Comparison of ENCODE assay signal across 20 mouse cellular contexts in genomic region chr2:20453506-20454206, GRCm38 (mm10).
DNase-seq lines count a peak whose midpoint lies in the region; ATAC-seq and TF ChIP-seq lines count a peak whose summit lies in the region.
"Had no signal": no experiment of that assay in that cellular context is flagged by ENCODE, and none has a peak within 500 bp of the region (broad histone marks: within the 10 kb centered on the region; RNA-seq: fewer than 3 reads in every experiment).

No protein-coding gene starts in this region.

- no peaks in the 10 kb centered on the region for H3K36me3 ChIP-seq in limb, embryonic 14.5 days (ENCODE audit: control insufficient read depth, insufficient read depth, low read length)
- H3K36me3 ChIP-seq in limb, embryonic 10.5 days: no peaks in the 10 kb centered on the region
- no peaks in the 10 kb centered on the region for H3K36me3 ChIP-seq in embryonic facial prominence, embryonic 14.5 days (ENCODE audit: control insufficient read depth, insufficient read depth, low read length)
- H3K36me3 ChIP-seq: forebrain, embryonic 15.5 days; liver, embryonic 13.5 days; midbrain, embryonic 13.5 days had no signal

- TF ChIP-seq POLR2A in limb, embryonic 14.5 days (IDR thresholded peaks at IDR 0.05; ENCODE audit: borderline replicate concordance, extremely low read depth, insufficient read depth, insufficient read length): no peak

- H3K27me3 ChIP-seq in limb, embryonic 14.5 days (ENCODE audit: control insufficient read depth, insufficient read depth, low read length): no peaks in the 10 kb centered on the region
- no peaks in the 10 kb centered on the region for H3K27me3 ChIP-seq in limb, embryonic 10.5 days (ENCODE audit: low read depth, poor library complexity, severe bottlenecking)
- no peaks in the 10 kb centered on the region for H3K27me3 ChIP-seq in embryonic facial prominence, embryonic 14.5 days (replicated peaks; ENCODE audit: control insufficient read depth, insufficient read depth, low read length)
- H3K27me3 ChIP-seq: forebrain, embryonic 15.5 days; liver, embryonic 13.5 days; midbrain, embryonic 13.5 days had no signal

- WGBS in limb, embryonic 14.5 days: 42% methylated on average over 3 of the region's 3 CpGs
- 50% methylated on average over 3 of the region's 3 CpGs for WGBS in limb, embryonic 10.5 days
- WGBS in embryonic facial prominence, embryonic 14.5 days: 30% methylated on average over 3 of the region's 3 CpGs

- peak; percentile 5 for DNase-seq in limb, embryonic 14.5 days (ENCODE audit: low spot score)
- no peak for DNase-seq in limb, embryonic 10.5 days (ENCODE audit: low spot score)
- DNase-seq in Muller cell, postnatal 12 days (ENCODE audit: inconsistent ontology term): peak; percentile 80
- DNase-seq in embryonic facial prominence, embryonic 14.5 days (ENCODE audit: low spot score): peak; percentile 48
- DNase-seq in kidney, postnatal 10 days: peak; percentile 74
- no peak for DNase-seq in heart, adult 11 months
- DNase-seq in adrenal gland, adult 18-20 months (ENCODE audit: low spot score in 2 of 2): no peak
- DNase-seq: cerebellum, adult 9-10 months; gastrocnemius, adult 2 months; heart, adult 18-20 months; heart, postnatal 4 days; liver, embryonic 13.5 days; retina, postnatal 1 day; right cerebral cortex, postnatal 4 days; thymus, adult 2 months had no signal

- no peaks in the 10 kb centered on the region for H3K9me3 ChIP-seq in limb, embryonic 14.5 days (ENCODE audit: control insufficient read depth, low read length)
- H3K9me3 ChIP-seq in limb, embryonic 10.5 days (replicated peaks): no peaks in the 10 kb centered on the region
- H3K9me3 ChIP-seq in embryonic facial prominence, embryonic 14.5 days (ENCODE audit: control insufficient read depth, low read length): no peaks in the 10 kb centered on the region
- H3K9me3 ChIP-seq: forebrain, embryonic 15.5 days; liver, embryonic 13.5 days; midbrain, embryonic 13.5 days had no signal

- no peak for ATAC-seq in limb, embryonic 14.5 days (ENCODE audit: low FRiP score, low read depth)
- no peak for ATAC-seq in embryonic facial prominence, embryonic 14.5 days (ENCODE audit: low read depth)
- ATAC-seq: forebrain, embryonic 15.5 days; hindbrain, postnatal 0 days; midbrain, embryonic 13.5 days had no signal

- H3K4me1 ChIP-seq in limb, embryonic 14.5 days (ENCODE audit: control insufficient read depth, insufficient read depth, low read length): no peaks in the 10 kb centered on the region
- no peaks in the 10 kb centered on the region for H3K4me1 ChIP-seq in limb, embryonic 10.5 days
- H3K4me1 ChIP-seq in embryonic facial prominence, embryonic 14.5 days (ENCODE audit: control insufficient read depth, insufficient read depth, low read length): peaks cover 3% of the 10 kb centered on the region; the same call in 1 of the 2 replicates
- H3K4me1 ChIP-seq: forebrain, embryonic 15.5 days; liver, embryonic 13.5 days; midbrain, embryonic 13.5 days had no signal

- H3K27ac ChIP-seq in limb, embryonic 14.5 days (replicated peaks; ENCODE audit: low read depth, low read length): no peak overlapping the region
- H3K27ac ChIP-seq in limb, embryonic 10.5 days: no peak overlapping the region
- 0 out of 2 replicates have a peak overlapping the region, but pooled peaks have one; percentile 33 for H3K27ac ChIP-seq in embryonic facial prominence, embryonic 14.5 days (replicated peaks; ENCODE audit: low read depth, low read length)
- H3K27ac ChIP-seq: forebrain, embryonic 15.5 days; gastrocnemius, adult 2 months; hindbrain, postnatal 0 days; liver, embryonic 13.5 days; macrophage; midbrain, embryonic 13.5 days had no signal

- no peak overlapping the region for H3K4me2 ChIP-seq in limb, embryonic 14.5 days (replicated peaks; ENCODE audit: low read depth, low read length, severe bottlenecking)
- H3K4me2 ChIP-seq in embryonic facial prominence, embryonic 14.5 days (ENCODE audit: low read depth, low read length): no peak overlapping the region
- H3K4me2 ChIP-seq: forebrain, embryonic 15.5 days; liver, embryonic 13.5 days; midbrain, embryonic 13.5 days had no signal

- no peak overlapping the region for H3K9ac ChIP-seq in limb, embryonic 14.5 days (ENCODE audit: low read depth, low read length, severe bottlenecking)
- no peak overlapping the region for H3K9ac ChIP-seq in embryonic facial prominence, embryonic 14.5 days (ENCODE audit: low read depth, low read length)
- H3K9ac ChIP-seq: forebrain, embryonic 15.5 days; liver, embryonic 13.5 days; midbrain, embryonic 13.5 days had no signal

- H3K4me3 ChIP-seq in limb, embryonic 14.5 days (replicated peaks; ENCODE audit: low read length): no peak overlapping the region
- no peak overlapping the region for H3K4me3 ChIP-seq in limb, embryonic 10.5 days
- H3K4me3 ChIP-seq in embryonic facial prominence, embryonic 14.5 days (ENCODE audit: low read depth, low read length): no peak overlapping the region
- H3K4me3 ChIP-seq: forebrain, embryonic 15.5 days; gastrocnemius, adult 2 months; liver, embryonic 13.5 days; midbrain, embryonic 13.5 days; myocyte had no signal

Comparison
In these comparisons a context has a peak if more than half of its experiments do, and no peak if none do; other contexts are left out.
1. DNase-seq: peak in limb, embryonic 14.5 days (single experiment), Muller cell, postnatal 12 days (single experiment), embryonic facial prominence, embryonic 14.5 days (single experiment) and kidney, postnatal 10 days (single experiment); none in limb, embryonic 10.5 days (single experiment), heart, adult 11 months (single experiment) and adrenal gland, adult 18-20 months (0 of 2).